Mouse (Mus musculus) erythroblast, embryonic 14.5 days (primary cell): ENCODE results near the gene Cd151. TPM values are rescaled to one million over a fixed set of nuclear protein-coding genes. Genes with fewer than 3 reads are reported as not detected.

ENCODE experiments used
- H3K27me3 ChIP-seq: 2 replicates; pipeline ENCODE4 v1.6.1; 2012; ENCODE audit warnings: inconsistent platforms; ENCODE audit not compliant: control insufficient read depth
- H3K36me3 ChIP-seq: 2 replicates; pipeline ENCODE4 v1.6.1; 2012; ENCODE audit warnings: mild to moderate bottlenecking, inconsistent platforms; ENCODE audit not compliant: control insufficient read depth
- H3K4me1 ChIP-seq: 2 replicates; pipeline ENCODE4 v1.6.1; 2012; ENCODE audit warnings: inconsistent platforms; ENCODE audit not compliant: control insufficient read depth
- H3K4me3 ChIP-seq: replicated peaks from 2 replicates; pipeline ENCODE3; 2012; ENCODE audit warnings: moderate library complexity, mild to moderate bottlenecking, inconsistent platforms
- H3K9me3 ChIP-seq: 2 replicates; pipeline ENCODE4 v1.6.1; 2012; ENCODE audit warnings: low read length, inconsistent platforms, mixed read lengths; ENCODE audit not compliant: control insufficient read depth
- GATA1 ChIP-seq: IDR thresholded peaks from 2 replicates; pipeline ENCODE4 v1.6.1; 2012; ENCODE audit warnings: low read length, inconsistent platforms, mixed read lengths
- TAL1 ChIP-seq: IDR thresholded peaks from 3 replicates; pipeline ENCODE4 v1.6.1; 2012; ENCODE audit warnings: low read length, inconsistent platforms, mixed read lengths
- polyA plus RNA-seq: library from polyadenylated mRNA; stranded (reverse); fragments of >175 nt; gene quantifications from 2 replicates; pipeline ENCODE4 v1.2.3, GENCODE M21; 2012

Gene Cd151
- polyA plus RNA-seq, 1 experiment: 1.1 TPM

DNA sequence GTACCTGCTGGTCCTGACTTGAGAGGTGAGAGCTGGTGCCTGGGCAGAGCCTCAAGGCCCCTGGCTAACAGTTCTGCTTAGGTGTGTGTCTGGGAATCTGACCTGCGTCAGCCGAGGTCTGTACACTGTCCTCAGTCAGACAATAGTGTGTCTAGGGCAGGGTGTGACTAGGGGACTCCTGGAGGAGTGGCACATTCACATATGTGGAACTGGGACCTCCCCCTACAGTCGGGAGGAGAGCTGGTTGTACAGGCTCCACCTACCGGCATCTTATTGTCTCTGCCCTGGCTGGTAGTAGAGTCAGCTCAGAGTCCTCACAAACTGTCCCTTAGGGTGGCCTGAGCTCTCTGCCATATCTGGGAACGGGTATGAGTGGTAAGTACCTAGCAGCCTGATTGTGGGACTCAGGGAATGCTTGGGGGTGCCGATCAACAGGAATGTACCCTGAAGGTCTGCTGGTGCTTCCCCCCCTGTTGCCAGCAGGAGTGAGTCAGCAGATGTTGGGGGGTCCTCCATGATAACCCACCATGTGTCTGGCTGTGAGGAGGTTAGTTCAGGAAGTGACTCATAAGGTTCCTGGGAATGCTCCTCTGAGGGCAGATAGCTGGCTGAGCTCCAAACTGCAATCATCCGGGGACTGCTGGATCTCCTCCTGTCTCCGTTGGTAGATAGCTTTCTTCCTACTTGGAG, 1.5 kb downstream of the Cd151 start:
- Histone ChIP-seq H3K9me3 (peaks cover 9% of the 10 kb centered on the region; the same call in 1 of the 2 replicates), H3K27me3 (peaks cover 32% of the 10 kb centered on the region), H3K4me1 (peaks cover 71% of the 10 kb centered on the region), H3K4me3 (peak overlapping the region; percentile 69), H3K36me3 (peaks cover 49% of the 10 kb centered on the region)
- TF ChIP-seq GATA1 (no peak), TAL1 (no peak)

DNA sequence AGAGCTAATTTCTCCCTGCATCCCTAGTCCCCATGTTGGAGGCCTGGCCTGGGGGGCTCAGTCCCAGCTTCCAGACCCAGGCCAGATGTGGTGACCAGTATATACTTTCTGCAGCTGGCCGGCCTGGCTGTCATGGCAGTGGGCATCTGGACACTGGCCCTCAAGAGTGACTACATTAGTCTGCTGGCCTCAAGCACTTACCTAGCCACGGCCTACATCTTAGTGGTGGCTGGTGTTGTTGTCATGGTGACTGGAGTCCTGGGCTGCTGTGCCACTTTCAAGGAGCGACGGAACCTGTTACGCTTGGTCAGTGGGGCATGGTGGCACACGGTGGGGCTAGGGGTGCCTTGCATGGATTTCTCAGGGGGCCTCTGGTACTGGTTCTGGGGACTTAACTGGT, 2.2 kb downstream of the Cd151 start:
- Histone ChIP-seq H3K4me3 (peak overlapping the region; percentile 69), H3K36me3 (peaks cover 50% of the 10 kb centered on the region), H3K4me1 (peaks cover 78% of the 10 kb centered on the region)

DNA sequence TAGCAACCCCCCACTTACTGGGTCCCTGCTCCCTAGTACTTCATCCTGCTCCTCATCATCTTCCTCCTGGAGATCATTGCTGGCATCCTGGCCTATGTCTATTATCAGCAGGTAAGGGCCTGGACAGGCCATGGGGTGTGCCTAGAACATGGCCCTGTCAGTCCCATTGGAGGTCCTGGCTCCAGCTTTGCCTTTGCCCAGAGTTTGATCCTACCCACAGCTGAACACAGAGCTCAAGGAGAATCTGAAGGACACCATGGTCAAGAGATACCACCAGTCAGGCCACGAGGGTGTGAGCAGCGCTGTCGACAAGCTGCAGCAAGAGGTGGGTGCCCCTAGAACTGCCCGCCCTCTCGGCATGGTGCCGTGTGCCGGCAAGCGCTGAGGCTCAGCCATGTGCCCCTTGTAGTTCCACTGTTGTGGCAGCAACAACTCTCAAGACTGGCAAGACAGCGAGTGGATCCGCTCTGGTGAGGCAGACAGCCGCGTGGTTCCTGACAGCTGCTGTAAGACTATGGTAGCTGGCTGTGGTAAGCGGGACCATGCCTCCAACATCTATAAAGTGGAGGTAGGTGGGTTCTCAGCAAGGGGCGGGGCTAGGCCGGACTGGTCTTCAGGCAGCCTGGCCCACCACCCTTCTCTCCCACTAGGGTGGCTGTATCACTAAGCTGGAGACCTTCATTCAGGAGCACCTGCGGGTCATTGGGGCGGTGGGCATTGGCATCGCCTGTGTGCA, 2.9 kb downstream of the Cd151 start:
- TF ChIP-seq TAL1: no peak
- no peak for TF ChIP-seq GATA1
- peaks cover 18% of the 10 kb centered on the region for H3K27me3 ChIP-seq
- H3K36me3 ChIP-seq: peaks cover 50% of the 10 kb centered on the region
- H3K9me3 ChIP-seq: peaks cover under 1% of the 10 kb centered on the region; the same call in 1 of the 2 replicates
- H3K4me3 ChIP-seq: no peak overlapping the region
- peaks cover 75% of the 10 kb centered on the region for H3K4me1 ChIP-seq

More for the DNA sequence above, 2.2 kb downstream of the Cd151 start:
- no peak for TF ChIP-seq TAL1
- no peak for TF ChIP-seq GATA1
- peaks cover 25% of the 10 kb centered on the region for H3K27me3 ChIP-seq
- peaks cover 7% of the 10 kb centered on the region; the same call in 1 of the 2 replicates for H3K9me3 ChIP-seq

DNA sequence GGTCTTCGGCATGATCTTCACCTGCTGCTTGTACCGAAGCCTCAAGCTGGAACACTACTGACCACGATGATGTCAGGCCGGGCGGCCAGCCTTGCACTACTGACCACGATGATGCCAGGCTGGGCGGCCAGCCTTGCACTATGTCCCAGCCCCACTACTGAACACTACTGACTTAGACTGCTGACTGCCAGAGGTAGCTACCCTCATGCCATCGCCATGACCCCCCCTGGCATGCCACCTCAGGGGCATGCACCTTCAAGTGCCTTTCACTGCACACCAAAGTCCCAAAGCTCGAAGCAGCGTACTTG, 3.4 kb downstream of the Cd151 start:
- no peak overlapping the region for H3K4me3 ChIP-seq
- peaks cover 13% of the 10 kb centered on the region for H3K27me3 ChIP-seq
- H3K9me3 ChIP-seq: no peaks in the 10 kb centered on the region
- peaks cover 76% of the 10 kb centered on the region for H3K4me1 ChIP-seq
- peaks cover 50% of the 10 kb centered on the region for H3K36me3 ChIP-seq
- TF ChIP-seq GATA1 (no peak), TAL1 (no peak)

DNA sequence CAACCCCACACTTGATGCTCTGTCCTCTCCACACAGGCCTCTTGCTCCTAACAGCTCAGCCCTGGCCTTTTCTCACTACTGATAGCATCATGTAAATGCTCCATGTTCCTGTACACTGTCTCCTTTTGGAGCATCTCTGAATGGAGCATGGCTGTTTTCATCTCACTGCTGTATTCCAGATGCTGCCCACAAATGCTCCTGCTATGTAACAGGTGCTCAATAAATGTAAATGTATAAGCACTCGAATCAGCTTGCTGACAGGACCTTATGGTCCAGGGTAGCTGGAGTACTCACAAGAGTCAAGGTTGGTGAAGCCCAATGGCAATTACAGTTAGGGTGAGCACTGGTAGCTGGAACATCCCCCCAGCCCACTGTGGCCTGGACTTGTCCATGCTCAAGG, 4.0 kb downstream of the Cd151 start:
- TF ChIP-seq GATA1 (no peak), TAL1 (no peak)
- Histone ChIP-seq H3K36me3 (peaks cover 50% of the 10 kb centered on the region), H3K9me3 (no peaks in the 10 kb centered on the region), H3K4me3 (no peak overlapping the region), H3K4me1 (peaks cover 81% of the 10 kb centered on the region), H3K27me3 (peaks cover 7% of the 10 kb centered on the region)

DNA sequence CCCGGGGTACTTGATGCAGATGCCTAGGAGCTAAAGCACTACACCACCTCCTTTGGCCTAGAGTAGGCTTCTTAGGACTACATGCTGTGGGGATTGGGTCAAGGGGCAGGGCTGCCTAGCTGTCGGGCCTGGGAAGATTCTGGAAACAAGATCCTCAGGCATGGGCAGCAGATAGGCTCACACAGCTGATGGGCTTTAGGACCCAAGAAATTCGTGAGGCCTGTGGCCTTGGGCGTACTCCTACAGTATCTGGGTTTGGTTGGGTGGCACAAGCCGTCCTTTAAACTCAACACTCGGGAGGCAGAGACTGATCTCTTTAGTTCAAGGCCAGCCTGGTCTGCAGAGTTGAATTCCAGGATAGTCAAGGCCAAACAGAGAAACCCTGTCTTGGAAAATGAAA, 5.0 kb downstream of the Cd151 start:
- TF ChIP-seq GATA1 (no peak), TAL1 (no peak)
- Histone ChIP-seq H3K27me3 (no peaks in the 10 kb centered on the region; the same call in 1 of the 2 replicates), H3K9me3 (no peaks in the 10 kb centered on the region), H3K4me3 (no peak overlapping the region), H3K36me3 (peaks cover 50% of the 10 kb centered on the region), H3K4me1 (peaks cover 82% of the 10 kb centered on the region)

DNA sequence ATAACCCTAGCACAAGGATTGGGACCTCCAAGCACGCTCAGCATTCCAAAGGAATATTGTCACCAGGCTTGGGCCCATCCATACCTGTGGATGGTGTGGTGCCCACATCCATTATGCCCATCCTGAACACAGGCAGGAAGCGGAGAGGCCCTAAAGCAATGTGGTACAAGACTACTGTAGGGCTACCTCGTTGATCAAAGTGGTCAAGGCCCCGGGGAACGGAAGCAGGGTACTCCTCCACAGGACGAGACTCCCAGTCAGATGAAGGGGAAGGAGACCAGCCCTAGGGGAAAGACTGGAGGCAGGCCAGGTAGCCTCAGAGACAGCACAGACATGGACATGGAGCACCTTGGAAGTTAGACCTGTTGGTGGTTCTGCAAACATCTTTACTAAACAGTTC, 5.6 kb downstream of the Cd151 start:
- peaks cover 50% of the 10 kb centered on the region for H3K36me3 ChIP-seq
- H3K4me3 ChIP-seq: no peak overlapping the region
- H3K4me1 ChIP-seq: peaks cover 82% of the 10 kb centered on the region

DNA sequence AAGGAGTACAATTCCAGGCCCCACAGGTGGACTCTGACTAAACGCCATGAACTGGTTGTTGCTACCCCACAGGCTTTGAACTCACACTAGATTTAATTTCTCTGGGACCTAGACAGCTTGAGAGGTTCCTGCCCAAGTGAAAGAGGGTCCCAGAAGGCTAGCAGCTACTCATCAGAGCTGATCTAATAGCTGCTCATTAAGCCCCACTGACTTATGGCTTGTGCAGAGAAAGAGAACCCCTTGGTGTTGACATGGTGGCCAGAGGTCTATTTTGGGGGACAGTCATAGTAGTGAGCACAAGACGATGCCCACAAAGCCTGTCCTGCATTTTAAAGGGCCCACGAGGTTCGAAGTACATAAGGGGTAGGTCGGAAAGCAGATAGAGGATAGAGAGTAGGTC, 7.0 kb downstream of the Cd151 start:
- Histone ChIP-seq H3K36me3 (peaks cover 43% of the 10 kb centered on the region), H3K9me3 (no peaks in the 10 kb centered on the region), H3K4me1 (peaks cover 77% of the 10 kb centered on the region), H3K27me3 (no peaks in the 10 kb centered on the region; the same call in 1 of the 2 replicates), H3K4me3 (peak overlapping the region; percentile 95)
- TF ChIP-seq GATA1: no peak
- TF ChIP-seq TAL1: no peak

More for the DNA sequence above, 5.6 kb downstream of the Cd151 start:
- Histone ChIP-seq H3K27me3 (no peaks in the 10 kb centered on the region; the same call in 1 of the 2 replicates), H3K9me3 (no peaks in the 10 kb centered on the region)
- no peak for TF ChIP-seq GATA1
- TF ChIP-seq TAL1: no peak

DNA sequence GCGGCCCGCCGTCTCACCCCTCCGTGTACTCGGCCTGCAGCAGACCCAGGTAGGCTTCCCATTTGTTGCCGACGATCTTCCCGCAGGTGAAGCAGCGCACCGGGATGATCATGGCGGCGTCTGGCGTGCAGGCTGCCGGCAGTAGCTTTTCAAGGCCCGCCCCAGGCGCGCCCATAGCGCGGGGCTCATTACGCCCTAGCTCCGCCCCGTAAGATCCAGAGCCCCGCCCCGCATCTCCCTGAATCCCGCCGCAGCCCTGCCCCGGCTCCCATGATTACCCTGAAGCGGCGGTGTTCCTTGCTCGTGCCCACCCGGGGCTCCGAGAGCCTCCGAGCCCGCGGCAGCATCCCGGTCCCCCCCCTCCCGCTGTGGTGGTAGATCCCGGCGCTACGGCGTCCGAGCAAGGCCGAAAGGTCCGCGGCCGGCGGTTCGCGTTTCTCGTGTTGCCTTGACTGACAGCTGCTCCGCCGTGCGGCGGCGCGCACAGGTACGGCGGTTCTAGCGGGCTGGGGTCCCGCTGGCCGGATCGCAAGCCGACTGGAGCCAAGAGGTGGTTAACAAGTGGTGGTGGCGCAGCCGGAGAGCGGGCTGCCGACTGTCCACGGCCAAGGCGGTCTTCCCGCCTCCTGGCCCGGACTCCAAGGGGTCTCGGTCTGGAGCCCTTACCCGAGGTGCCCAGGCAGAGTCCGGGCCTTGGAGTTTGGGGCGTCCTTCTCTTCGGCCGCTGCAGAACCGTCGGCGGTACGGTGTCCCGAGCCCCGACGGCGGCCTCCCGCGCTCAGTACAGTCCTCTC, 8.0 kb downstream of the Cd151 start, which contains the start of the genes Polr2l and Tspan4:
Gene Polr2l (minus strand): TSS at position 122 of the 794 bp plus-strand sequence.
Gene Tspan4 (plus strand): TSS at position 230 of the 794 bp plus-strand sequence.
- H3K4me3 ChIP-seq: peak within 1 kb of the TSS; percentile 95
- H3K9me3 ChIP-seq: no peaks in the 10 kb centered on the region
- H3K4me1 ChIP-seq: peaks cover 68% of the 10 kb centered on the region
- H3K27me3 ChIP-seq: no peaks in the 10 kb centered on the region; the same call in 1 of the 2 replicates
- peaks cover 33% of the 10 kb centered on the region for H3K36me3 ChIP-seq
- TF ChIP-seq TAL1 (no peak), GATA1 (no peak)
